Mouse (Mus musculus) liver, adult 2 months (tissue): ENCODE measurements at regions not wholly inside any gene's neighbourhood (a gene's known extent, or its start where the extent isn't known, plus 50 kb on each side); places are given as distances from the start of the nearest gene placed in this dataset.

Experiments used
- DNase-seq: peaks from one replicate; pipeline ENCODE4 v3.0.0-alpha.2; 2011; ENCODE audit warnings: low read depth, low spot score; ENCODE audit errors: extremely low read depth
- H3K27ac ChIP-seq: fragments of 200-500 bp; replicated peaks from 2 replicates; pipeline ENCODE4 v1.5.1; 2012; ENCODE audit warnings: low read depth, mild to moderate bottlenecking, control low read depth, inconsistent platforms, low read length; ENCODE audit not compliant: insufficient read depth
- H3K27me3 ChIP-seq: fragments of 200-500 bp; 2 replicates; pipeline ENCODE4 v1.6.1; 2012; ENCODE audit warnings: mild to moderate bottlenecking, moderate library complexity, low read length, inconsistent platforms; ENCODE audit not compliant: control insufficient read depth, insufficient read depth
- H3K36me3 ChIP-seq: fragments of 200-500 bp; 2 replicates; pipeline ENCODE4 v1.6.1; 2012; ENCODE audit warnings: low read length, inconsistent platforms; ENCODE audit not compliant: control insufficient read depth, insufficient read depth
- H3K4me1 ChIP-seq: fragments of 200-500 bp; 2 replicates; pipeline ENCODE4 v1.6.1; 2011; ENCODE audit warnings: low read length; ENCODE audit not compliant: control insufficient read depth, insufficient read depth
- H3K4me3 ChIP-seq: fragments of 200-500 bp; 2 replicates; pipeline ENCODE4 v1.5.1; 2011; ENCODE audit warnings: low read depth, mild to moderate bottlenecking, control low read depth, low read length, moderate library complexity; ENCODE audit not compliant: insufficient read depth
- H3K79me2 ChIP-seq: fragments of 200-500 bp; 2 replicates; pipeline ENCODE4 v1.6.1; 2012; ENCODE audit warnings: inconsistent platforms, mild to moderate bottlenecking, low read length, moderate library complexity; ENCODE audit not compliant: control insufficient read depth, insufficient read depth
- H3K9ac ChIP-seq: fragments of 200-500 bp; 2 replicates; pipeline ENCODE4 v1.6.1; 2012; ENCODE audit warnings: low read depth, mild to moderate bottlenecking, control low read depth, inconsistent platforms, low read length
- CTCF ChIP-seq: fragments of 200-500 bp; IDR thresholded peaks from 2 replicates; pipeline ENCODE4 v1.5.1; 2011; ENCODE audit warnings: low read depth, low read length, control low read depth
- POLR2A ChIP-seq: fragments of 200-500 bp; IDR thresholded peaks from 2 replicates; pipeline ENCODE4 v1.6.1; 2011; ENCODE audit warnings: low read length, control low read depth; ENCODE audit not compliant: insufficient read depth; ENCODE audit errors: extremely low read depth
- WGBS: fragments of 180-500 bp; shearing (Covaris S2); methylation state at CpG from one replicate; pipeline ENCODE4 v1.1.7; 2018; 5-methylcytosine and 5-hydroxymethylcytosine counted together

DNA sequence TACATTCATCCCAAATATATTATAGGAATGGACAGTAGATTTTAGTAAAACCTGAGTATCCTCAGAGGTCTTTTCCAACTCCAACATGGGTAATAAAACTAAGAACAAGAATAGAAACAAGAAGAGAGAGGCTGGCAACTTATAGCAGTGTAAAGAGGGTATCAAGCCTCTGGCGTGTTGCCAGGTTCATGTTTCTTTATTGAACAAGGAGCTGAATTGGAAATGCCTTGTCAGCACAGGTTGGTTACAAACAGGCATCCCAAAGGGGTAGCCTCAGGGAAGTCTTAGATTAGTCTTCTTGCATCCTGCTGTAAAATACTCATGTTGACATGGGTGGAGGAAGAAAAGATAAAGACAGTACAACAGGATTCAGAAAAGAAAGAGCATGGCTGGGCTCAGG is 213.6 kb upstream of the Pfkp start:
- WGBS: 65% methylated on average over 1 of the region's 1 CpGs
- no peaks in the 10 kb centered on the region for H3K4me1 ChIP-seq
- no peak overlapping the region for H3K27ac ChIP-seq
- H3K4me3 ChIP-seq: no peak overlapping the region
- TF ChIP-seq POLR2A: no peak
- TF ChIP-seq CTCF: no peak
- no peaks in the 10 kb centered on the region for H3K79me2 ChIP-seq
- DNase-seq: no peak
- no peak overlapping the region for H3K9ac ChIP-seq
- H3K27me3 ChIP-seq: no peaks in the 10 kb centered on the region
- H3K36me3 ChIP-seq: no peaks in the 10 kb centered on the region

DNA sequence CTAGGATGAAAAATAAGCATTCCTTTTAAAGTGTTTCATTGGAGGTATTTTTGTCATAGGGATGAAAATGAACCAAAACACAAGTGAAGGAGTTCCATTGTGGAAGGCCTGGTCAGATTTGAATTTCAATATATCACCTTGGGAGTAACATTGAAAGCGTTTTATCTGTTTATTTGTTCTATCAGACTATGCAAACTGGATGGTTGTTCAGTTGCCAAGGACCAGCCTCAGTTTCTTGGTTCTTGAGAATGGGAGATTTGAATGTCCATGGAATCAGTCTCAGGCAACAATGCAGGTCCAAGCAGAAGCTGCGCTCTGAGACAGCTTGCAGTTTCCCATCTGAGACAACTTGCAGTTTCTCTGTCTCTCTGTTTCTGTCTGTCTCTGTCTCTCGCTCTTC is 211.0 kb upstream of the Pfkp start:
- TF ChIP-seq POLR2A: no peak
- TF ChIP-seq CTCF: no peak
- no peaks in the 10 kb centered on the region for H3K4me1 ChIP-seq
- DNase-seq: no peak
- no peaks in the 10 kb centered on the region for H3K27me3 ChIP-seq
- no peaks in the 10 kb centered on the region for H3K79me2 ChIP-seq
- WGBS: 79% methylated on average over 3 of the region's 3 CpGs
- no peak overlapping the region for H3K4me3 ChIP-seq
- H3K9ac ChIP-seq: no peak overlapping the region
- H3K36me3 ChIP-seq: no peaks in the 10 kb centered on the region
- H3K27ac ChIP-seq: no peak overlapping the region

DNA sequence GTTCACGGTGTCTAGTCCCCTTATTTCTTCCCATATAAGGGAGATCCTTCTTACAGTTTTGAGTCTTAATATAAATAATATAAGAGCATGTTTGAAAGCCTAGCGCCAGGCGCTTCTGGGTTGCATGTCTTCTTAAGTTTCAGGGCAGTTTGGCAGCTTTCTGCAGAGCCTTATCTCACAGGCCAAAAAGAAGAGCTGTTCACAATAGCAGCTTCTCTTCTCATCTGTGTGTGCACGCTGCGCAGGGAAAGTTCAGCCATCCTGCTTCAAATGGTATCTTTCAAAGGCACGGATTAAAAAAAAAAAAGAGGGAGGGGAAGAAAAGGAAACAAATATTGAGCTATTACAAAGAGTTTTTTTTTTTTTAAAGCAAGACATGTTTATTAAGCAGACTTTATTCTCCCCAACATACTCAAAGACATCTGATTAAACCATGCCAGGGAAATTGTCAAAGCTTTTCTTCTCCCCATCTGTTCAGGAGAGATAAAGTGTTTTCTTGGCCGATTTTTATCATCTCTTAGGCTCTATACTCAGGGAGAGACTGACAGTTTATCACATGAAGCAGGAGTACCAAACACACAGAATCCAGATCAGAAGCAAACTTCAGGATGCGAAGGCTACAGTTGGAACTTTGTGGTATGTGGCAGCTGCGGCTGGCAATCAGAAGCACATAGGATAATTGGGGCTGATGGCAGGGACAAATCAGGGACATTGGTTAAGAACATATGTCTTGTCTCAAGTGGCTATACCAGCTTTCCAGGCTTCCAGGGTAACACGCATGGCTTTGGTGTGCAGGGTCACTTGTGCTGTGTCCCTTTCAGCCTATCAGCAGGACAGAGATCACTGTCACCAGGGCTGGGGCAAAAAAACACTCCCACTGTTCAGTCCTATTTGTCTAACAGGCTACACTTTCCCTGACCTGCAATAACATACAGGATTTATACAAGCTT is 206.9 kb upstream of the Pfkp start:
- H3K36me3 ChIP-seq: no peaks in the 10 kb centered on the region
- no peak for TF ChIP-seq POLR2A
- TF ChIP-seq CTCF: no peak
- no peaks in the 10 kb centered on the region for H3K27me3 ChIP-seq
- 73% methylated on average over 10 of the region's 10 CpGs for WGBS
- no peak for DNase-seq
- no peak overlapping the region for H3K9ac ChIP-seq
- no peak overlapping the region for H3K4me3 ChIP-seq
- no peaks in the 10 kb centered on the region for H3K4me1 ChIP-seq
- no peaks in the 10 kb centered on the region for H3K79me2 ChIP-seq
- no peak overlapping the region for H3K27ac ChIP-seq

DNA sequence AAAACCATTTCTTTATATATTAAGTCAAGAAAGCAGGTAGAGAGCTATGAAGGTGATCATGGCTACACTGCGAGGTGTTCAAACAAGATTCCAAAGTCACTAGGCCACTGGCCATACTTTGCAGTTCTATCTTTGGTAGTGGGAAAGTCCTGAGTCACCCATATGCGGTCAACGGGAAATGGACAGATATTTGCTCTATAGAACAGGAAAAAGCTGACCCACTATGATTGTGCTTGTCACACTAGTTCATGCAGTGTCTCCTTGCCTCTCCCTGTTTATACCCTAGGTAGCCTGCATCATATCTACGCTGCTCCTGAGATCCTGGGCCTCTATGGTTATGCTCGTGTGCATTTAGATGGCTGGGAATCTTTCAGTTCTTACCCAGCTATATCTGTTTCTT is 188.9 kb upstream of the Pfkp start:
- no peak for DNase-seq
- TF ChIP-seq CTCF: no peak
- TF ChIP-seq POLR2A: no peak
- no peak overlapping the region for H3K4me3 ChIP-seq
- no peak overlapping the region for H3K9ac ChIP-seq
- H3K27me3 ChIP-seq: no peaks in the 10 kb centered on the region
- H3K4me1 ChIP-seq: no peaks in the 10 kb centered on the region
- WGBS: 72% methylated on average over 5 of the region's 5 CpGs
- H3K27ac ChIP-seq: no peak overlapping the region
- no peaks in the 10 kb centered on the region for H3K79me2 ChIP-seq
- H3K36me3 ChIP-seq: no peaks in the 10 kb centered on the region

DNA sequence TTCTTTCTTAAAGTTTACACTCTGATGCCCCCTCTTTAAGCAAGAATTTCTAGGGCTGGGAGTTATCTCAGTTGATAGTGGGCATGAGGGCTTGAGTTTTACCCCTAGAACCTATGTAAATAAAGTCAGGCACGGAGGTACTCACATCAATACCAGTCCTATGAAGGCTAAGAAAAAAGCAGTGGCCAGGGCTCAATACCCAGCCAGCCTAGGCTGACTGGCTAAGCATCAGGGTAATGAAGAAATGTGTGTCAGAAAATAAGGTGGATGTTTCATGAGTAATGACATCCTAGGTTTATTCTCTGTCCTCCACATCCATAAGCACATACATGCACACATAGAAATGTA is 188.5 kb upstream of the Pfkp start:
- Histone ChIP-seq H3K4me3 (no peak overlapping the region), H3K9ac (no peak overlapping the region), H3K36me3 (no peaks in the 10 kb centered on the region), H3K4me1 (no peaks in the 10 kb centered on the region), H3K27me3 (no peaks in the 10 kb centered on the region), H3K79me2 (no peaks in the 10 kb centered on the region), H3K27ac (no peak overlapping the region)
- WGBS: 18% methylated on average over 1 of the region's 1 CpGs
- DNase-seq: no peak
- TF ChIP-seq POLR2A (no peak), CTCF (no peak)

DNA sequence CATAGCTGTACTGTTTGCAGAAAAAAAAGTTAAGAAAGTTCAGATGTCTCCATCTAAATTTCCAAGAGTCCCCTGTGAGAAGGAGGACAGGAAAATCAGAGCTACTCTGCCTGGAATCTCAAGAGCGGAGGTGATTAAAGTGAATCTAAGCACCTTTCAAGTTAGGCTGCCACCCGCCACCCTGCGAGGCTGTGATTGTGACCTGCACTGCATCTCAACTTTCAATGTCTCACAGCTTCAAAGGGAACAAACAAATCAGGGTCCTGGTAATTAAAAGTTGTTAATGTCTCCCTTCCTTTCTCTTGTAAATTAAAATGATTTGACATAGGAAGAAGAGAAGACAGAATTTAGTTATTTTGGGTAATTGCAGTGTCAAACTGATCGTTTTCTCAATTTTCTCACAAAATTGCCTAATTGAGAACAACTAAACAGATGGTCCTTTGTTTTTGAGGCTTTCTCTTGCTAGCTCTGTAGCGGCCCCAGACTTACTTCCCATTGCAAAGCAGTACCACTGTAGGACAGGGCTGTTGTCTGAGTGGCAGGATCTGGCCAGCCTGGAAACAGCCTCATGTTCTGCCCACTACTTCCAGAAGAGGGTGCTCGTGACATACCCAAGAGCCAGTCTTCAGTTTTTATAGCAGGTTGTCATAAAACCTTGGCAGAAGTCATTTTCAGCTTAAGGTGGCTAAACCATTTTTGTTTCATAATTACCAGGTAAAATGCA is 187.9 kb upstream of the Pfkp start:
- whole genome bisulfite sequencing: 45% methylated on average over 6 of the region's 6 CpGs

More for the DNA sequence above, 187.9 kb upstream of the Pfkp start:
- Histone ChIP-seq H3K4me3 (no peak overlapping the region), H3K79me2 (no peaks in the 10 kb centered on the region), H3K27ac (no peak overlapping the region), H3K9ac (no peak overlapping the region), H3K4me1 (no peaks in the 10 kb centered on the region), H3K36me3 (no peaks in the 10 kb centered on the region), H3K27me3 (no peaks in the 10 kb centered on the region)
- peak; percentile 23 for DNase-seq
- TF ChIP-seq CTCF (peak; percentile 58), POLR2A (no peak)
